Mouse (Mus musculus) G1E (cell line): ENCODE measurements around the gene Ablim1.

Experiments
- CTCF ChIP-seq: IDR thresholded peaks from 2 replicates; pipeline ENCODE4 v1.5.1; 2012; ENCODE audit warnings: low read depth, low read length, inconsistent platforms, mixed read lengths
- GATA1 ChIP-seq: IDR thresholded peaks from 2 replicates; pipeline ENCODE4 v1.6.1; 2012; ENCODE audit warnings: borderline replicate concordance, low read length, inconsistent platforms, mixed read lengths

DNA sequence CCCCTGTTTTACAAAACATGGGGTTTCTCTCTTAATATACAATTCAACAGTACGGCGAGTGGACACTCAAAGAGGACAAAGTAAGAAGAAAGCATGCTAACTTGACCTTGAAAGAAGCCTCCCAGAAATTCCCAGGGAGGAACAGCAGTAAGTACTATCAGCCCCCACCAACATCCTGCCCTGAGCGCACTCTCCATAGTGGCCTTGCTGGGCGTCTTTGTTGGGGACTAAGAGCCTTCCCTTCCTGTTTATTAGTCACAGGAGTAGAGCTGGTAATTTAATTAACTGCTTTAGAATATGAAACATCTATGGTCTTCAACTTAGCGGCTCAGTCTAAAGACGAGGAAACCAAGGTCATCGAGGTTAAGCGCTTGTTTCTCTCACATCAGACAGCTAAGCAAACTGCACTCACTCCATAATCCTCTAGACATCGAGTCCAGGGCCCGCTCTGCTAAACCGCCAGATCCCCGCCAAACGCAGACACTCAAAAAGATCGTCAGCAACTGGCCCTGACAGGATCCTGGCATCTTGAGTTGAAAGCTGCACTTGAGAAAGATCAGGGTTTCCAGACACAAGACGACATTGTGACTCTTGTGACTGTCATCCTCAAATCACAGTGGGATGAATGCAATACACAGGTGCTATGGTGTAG, 50.3 kb downstream of the Ablim1 start:
- no peak for TF ChIP-seq CTCF
- no peak for TF ChIP-seq GATA1
